ENCODE assay signal across 8 mouse cellular contexts in genomic region chr6:72108941-72109892, GRCm38 (mm10). TPM values are rescaled to one million over a fixed set of nuclear protein-coding genes. Genes with fewer than 3 reads are reported as not detected.
DNase-seq lines count a peak whose midpoint lies in the region; ATAC-seq and TF ChIP-seq lines count a peak whose summit lies in the region.

No protein-coding gene starts in this region.

- ATAC-seq in neural tube, embryonic 13.5 days (ENCODE audit: low read depth): peak; percentile 37; the same call in 1 of the 2 replicates
- no peak for ATAC-seq in neural tube, embryonic 15.5 days (ENCODE audit: low FRiP score)
- ATAC-seq in liver, embryonic 12.5 days: peak; percentile 92

- H3K4me2 ChIP-seq in neural tube, embryonic 13.5 days: peak overlapping the region; percentile 7; the same call in 1 of the 2 replicates
- H3K4me2 ChIP-seq in neural tube, embryonic 15.5 days: no peak overlapping the region
- peak overlapping the region; percentile 77 for H3K4me2 ChIP-seq in liver, embryonic 12.5 days

- peaks cover 31% of the 10 kb centered on the region for H3K4me1 ChIP-seq in cerebellum, adult 2 months (ENCODE audit: control insufficient read depth, insufficient read depth, low read length)
- peaks cover 21% of the 10 kb centered on the region for H3K4me1 ChIP-seq in neural tube, embryonic 13.5 days (replicated peaks)
- H3K4me1 ChIP-seq in neural tube, embryonic 15.5 days: peaks cover 29% of the 10 kb centered on the region
- peaks cover 95% of the 10 kb centered on the region for H3K4me1 ChIP-seq in liver, embryonic 12.5 days

- 9% methylated on average over 14 of the region's 14 CpGs for WGBS in cerebellum, adult 2 months
- 62% methylated on average over 14 of the region's 14 CpGs for WGBS in neural tube, embryonic 13.5 days
- WGBS in neural tube, embryonic 15.5 days: 62% methylated on average over 14 of the region's 14 CpGs
- WGBS in liver, embryonic 12.5 days (ENCODE audit: insufficient replicate concordance): 28% methylated on average over 14 of the region's 14 CpGs

- no peaks in the 10 kb centered on the region for H3K36me3 ChIP-seq in neural tube, embryonic 13.5 days
- H3K36me3 ChIP-seq in neural tube, embryonic 15.5 days: no peaks in the 10 kb centered on the region
- peaks cover 53% of the 10 kb centered on the region for H3K36me3 ChIP-seq in liver, embryonic 12.5 days

- H3K9me3 ChIP-seq in neural tube, embryonic 13.5 days: no peaks in the 10 kb centered on the region
- H3K9me3 ChIP-seq in neural tube, embryonic 15.5 days (replicated peaks): no peaks in the 10 kb centered on the region
- no peaks in the 10 kb centered on the region for H3K9me3 ChIP-seq in liver, embryonic 12.5 days (replicated peaks)

- H3K27ac ChIP-seq in cerebellum, adult 2 months (ENCODE audit: insufficient read depth, low read length): peak overlapping the region; percentile 59; the same call in 1 of the 2 replicates
- H3K27ac ChIP-seq in neural tube, embryonic 13.5 days (replicated peaks): peak overlapping the region; percentile 52; the same call in 1 of the 2 replicates
- H3K27ac ChIP-seq in neural tube, embryonic 15.5 days (replicated peaks): no peak overlapping the region
- H3K27ac ChIP-seq in liver, embryonic 12.5 days: peak overlapping the region; percentile 99

- peak in 1 of 2 experiments; percentile 45 for DNase-seq in cerebellum, adult 2 months
- DNase-seq in cerebellum, postnatal 4 days (ENCODE audit: low spot score in 2 of 2): no peak
- peak; percentile 76 to 78 for DNase-seq in spleen, postnatal 4 days (ENCODE audit: low spot score in 2 of 2)
- no peak for DNase-seq in cerebellum, adult 11 months
- no peak for DNase-seq in adrenal gland, adult 18-20 months (ENCODE audit: low spot score in 2 of 2)

- no peak overlapping the region for H3K9ac ChIP-seq in neural tube, embryonic 13.5 days
- H3K9ac ChIP-seq in neural tube, embryonic 15.5 days (replicated peaks): no peak overlapping the region
- peak overlapping the region; percentile 67 for H3K9ac ChIP-seq in liver, embryonic 12.5 days

- H3K27me3 ChIP-seq in cerebellum, adult 2 months (ENCODE audit: control insufficient read depth, insufficient read depth, low read length): no peaks in the 10 kb centered on the region
- H3K27me3 ChIP-seq in neural tube, embryonic 13.5 days: no peaks in the 10 kb centered on the region
- H3K27me3 ChIP-seq in neural tube, embryonic 15.5 days (replicated peaks): no peaks in the 10 kb centered on the region
- H3K27me3 ChIP-seq in liver, embryonic 12.5 days (replicated peaks): no peaks in the 10 kb centered on the region

- H3K4me3 ChIP-seq in cerebellum, adult 2 months (replicated peaks; ENCODE audit: insufficient read depth, low read depth, low read length): no peak overlapping the region
- H3K4me3 ChIP-seq in neural tube, embryonic 13.5 days: no peak overlapping the region
- no peak overlapping the region for H3K4me3 ChIP-seq in neural tube, embryonic 15.5 days (replicated peaks)
- peak overlapping the region; percentile 30 for H3K4me3 ChIP-seq in liver, embryonic 12.5 days

- TF ChIP-seq POLR2A in cerebellum, adult 2 months (IDR thresholded peaks at IDR 0.05; ENCODE audit: borderline replicate concordance, insufficient read depth, low read length): no peak

- TF ChIP-seq CTCF in cerebellum, adult 2 months (IDR thresholded peaks at IDR 0.05; ENCODE audit: borderline replicate concordance, insufficient read depth, low read depth, low read length): no peak

RNA-seq across cellular contexts. Expression of gene St3gal5, which starts 11.8 kb away (rescaled TPM):
- 129 TPM in 2 replicates for polyA plus RNA-seq in cerebellum, adult 2 months (2012; rRNA removed)
- 54.6 and 59.2 TPM in 2 replicates for polyA plus RNA-seq in neural tube, embryonic 13.5 days (2015; fragmentation: Nextera tagmentation; extraction: Ambion mirVana)
- 69.1 and 76.0 TPM in 2 replicates for polyA plus RNA-seq in neural tube, embryonic 15.5 days (2015; fragmentation: Nextera tagmentation; extraction: Ambion mirVana)
- 166 and 181 TPM in 2 replicates for polyA plus RNA-seq in liver, embryonic 12.5 days (2016; fragmentation: Nextera tagmentation; extraction: Ambion mirVana)
- 100 to 1,000 TPM; 133 to 192 TPM for total RNA-seq in adrenal gland, adult 18-20 months (2021)

Comparison
In these comparisons a context has a peak if more than half of its experiments do, and no peak if none do; other contexts are left out.
1. DNase-seq: peak in spleen, postnatal 4 days (2 of 2); none in cerebellum, postnatal 4 days (0 of 2), cerebellum, adult 11 months (single experiment) and adrenal gland, adult 18-20 months (0 of 2).